Mouse (Mus musculus): ENCODE results near the gene Wdfy2. TPM values are rescaled to one million over a fixed set of nuclear protein-coding genes. Genes with fewer than 3 reads are reported as not detected.

Gene Wdfy2
- total RNA-seq (2021), result 1 to 10 TPM; 8.0 TPM
- long read RNA-seq, experiment 1, full-length matches to known transcripts, result 13 of 17 reads
- long read RNA-seq, experiment 1, partial matches to known transcripts, result 0 of 17 reads
- long read RNA-seq, experiment 1, other reads (novel, unspliced or antisense), result 4 of 17 reads
- long read RNA-seq, experiment 2, full-length matches to known transcripts, result 6 of 10 reads
- long read RNA-seq, experiment 2, partial matches to known transcripts, result 1 of 10 reads
- long read RNA-seq, experiment 2, other reads (novel, unspliced or antisense), result 3 of 10 reads

- intact Hi-C loops (cut with DNase I), result loop anchor here (1.0 to 10.0 kb wide), 4 partner anchors 41 to 283 kb away; partner anchors contain the start of genes Fam124a and Ints6
- peak; percentile 80 for DNase-seq
Observed at GRCm38 (mm10) chr14:62837641-62838252, at the start of gene Wdfy2. Wdfy2 (plus strand) TSS chr14:62837678.

DNA sequence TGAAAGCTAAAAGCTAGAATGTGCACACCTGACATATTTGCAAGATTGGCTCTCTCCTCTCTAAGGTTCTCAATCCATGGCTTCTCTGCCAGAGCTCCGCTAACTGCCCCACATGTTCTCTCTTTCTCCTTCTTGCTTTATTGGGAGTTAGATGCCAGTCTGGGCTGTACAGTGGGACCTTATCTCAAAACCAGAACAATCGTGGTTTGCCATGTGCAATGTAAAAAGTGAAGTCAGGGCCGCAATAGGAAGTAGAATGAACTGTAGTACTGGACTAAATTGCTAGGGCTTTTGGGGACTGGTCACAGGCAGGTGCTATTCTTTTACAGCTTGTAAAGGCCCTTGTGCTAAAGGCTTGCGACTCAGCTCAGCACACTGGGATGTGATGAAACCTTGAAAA is 48.2 kb upstream of the Wdfy2 start:
- intact Hi-C loops (cut with DNase I), result no loop called here
- DNase-seq, result no peak
- no peak overlapping the region for H3K27ac ChIP-seq
- no peak for TF ChIP-seq CTCF (IDR thresholded peaks at IDR 0.05)
- H3K4me3 ChIP-seq, result no peak overlapping the region

More at GRCm38 (mm10) chr14:62837641-62838252, at the start of gene Wdfy2:
- Histone ChIP-seq H3K27ac (peak within 1 kb of the TSS; percentile 96), H3K4me3 (peak within 1 kb of the TSS; percentile 100)
- TF ChIP-seq CTCF (IDR thresholded peaks at IDR 0.05), result peak; percentile 19; the same call in 1 of the 2 replicates

DNA sequence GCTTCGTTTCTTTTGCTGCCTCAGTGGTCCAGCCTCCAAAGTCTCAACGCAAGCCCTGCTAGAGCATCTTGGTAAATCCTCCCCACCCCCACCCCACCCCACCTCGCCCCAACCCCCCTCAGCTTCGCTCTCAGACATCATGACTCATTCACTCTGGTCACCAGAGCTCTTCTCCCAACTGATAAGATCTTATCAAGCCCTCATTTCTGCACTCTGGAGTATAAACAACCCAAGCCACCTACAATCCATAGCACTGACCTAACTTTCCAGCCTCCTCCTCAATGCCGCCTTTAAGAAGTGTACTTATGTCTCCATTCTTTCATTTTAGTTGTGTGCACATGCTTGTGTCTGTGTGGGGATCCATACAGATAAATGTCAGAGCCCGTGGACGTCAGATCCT is 41.8 kb upstream of the Wdfy2 start:
- intact Hi-C loops (cut with DNase I), result no loop called here
- TF ChIP-seq CTCF (IDR thresholded peaks at IDR 0.05), result no peak
- Histone ChIP-seq H3K27ac (no peak overlapping the region), H3K4me3 (no peak overlapping the region)
- DNase-seq, result no peak

GRCm38 (mm10) chr14:62798608-62799101 is 38.8 kb upstream of the Wdfy2 start:
- intact Hi-C loops (cut with DNase I), result no loop called here
- Histone ChIP-seq H3K4me3 (no peak overlapping the region), H3K27ac (no peak overlapping the region)
- no peak for DNase-seq
- TF ChIP-seq CTCF (IDR thresholded peaks at IDR 0.05), result no peak

- Histone ChIP-seq H3K27ac (no peak overlapping the region), H3K4me3 (no peak overlapping the region)
- no peak for DNase-seq
- intact Hi-C loops (cut with DNase I), result no loop called here
- no peak for TF ChIP-seq CTCF (IDR thresholded peaks at IDR 0.05)
Observed at GRCm38 (mm10) chr14:62800791-62801190, 36.7 kb upstream of the Wdfy2 start.

- intact Hi-C loops (cut with DNase I), result no loop called here
- no peak for DNase-seq
- no peak for TF ChIP-seq CTCF (IDR thresholded peaks at IDR 0.05)
- Histone ChIP-seq H3K4me3 (no peak overlapping the region), H3K27ac (no peak overlapping the region)
Observed at GRCm38 (mm10) chr14:62803204-62803603, 34.3 kb upstream of the Wdfy2 start.

DNA sequence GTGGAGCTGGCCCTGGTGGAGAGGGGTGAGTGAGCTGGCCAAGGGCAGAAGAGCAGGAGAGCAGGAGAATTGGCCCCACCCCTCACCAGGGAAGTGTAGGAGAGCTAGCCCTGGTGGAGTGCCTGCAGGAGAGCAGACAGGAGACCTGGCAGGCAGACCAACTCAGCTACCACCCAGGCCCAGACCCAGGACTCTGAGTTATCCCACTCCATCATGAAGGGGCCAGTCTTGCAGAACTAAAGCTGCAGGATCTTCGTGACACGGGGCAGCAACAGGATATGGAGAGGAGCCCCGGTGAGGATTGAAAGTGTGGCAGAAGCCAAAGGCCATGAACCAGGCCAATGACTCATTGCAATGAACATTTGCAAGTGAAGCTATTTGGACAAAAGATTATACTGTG is 30.6 kb upstream of the Wdfy2 start:
- intact Hi-C loops (cut with DNase I), result no loop called here
- peak; percentile 19 for DNase-seq
- H3K4me3 ChIP-seq, result no peak overlapping the region
- TF ChIP-seq CTCF (IDR thresholded peaks at IDR 0.05), result no peak
- H3K27ac ChIP-seq, result no peak overlapping the region

GRCm38 (mm10) chr14:62808661-62809523 is 28.6 kb upstream of the Wdfy2 start:
- DNase-seq, result no peak
- intact Hi-C loops (cut with DNase I), result no loop called here
- Histone ChIP-seq H3K4me3 (no peak overlapping the region), H3K27ac (no peak overlapping the region)
- no peak for TF ChIP-seq CTCF (IDR thresholded peaks at IDR 0.05)

- no peak overlapping the region for H3K27ac ChIP-seq
- intact Hi-C loops (cut with DNase I), result no loop called here
- TF ChIP-seq CTCF (IDR thresholded peaks at IDR 0.05), result no peak
- no peak for DNase-seq
- H3K4me3 ChIP-seq, result no peak overlapping the region
Observed at GRCm38 (mm10) chr14:62812765-62813164, 24.7 kb upstream of the Wdfy2 start.

GRCm38 (mm10) chr14:62814567-62814966 is 22.9 kb upstream of the Wdfy2 start:
- DNase-seq, result no peak
- intact Hi-C loops (cut with DNase I), result no loop called here
- TF ChIP-seq CTCF (IDR thresholded peaks at IDR 0.05), result no peak
- no peak overlapping the region for H3K4me3 ChIP-seq
- no peak overlapping the region for H3K27ac ChIP-seq

GRCm38 (mm10) chr14:62816827-62817226 is 20.7 kb upstream of the Wdfy2 start:
- intact Hi-C loops (cut with DNase I), result no loop called here
- no peak for DNase-seq
- Histone ChIP-seq H3K4me3 (no peak overlapping the region), H3K27ac (no peak overlapping the region)
- no peak for TF ChIP-seq CTCF (IDR thresholded peaks at IDR 0.05)

DNA sequence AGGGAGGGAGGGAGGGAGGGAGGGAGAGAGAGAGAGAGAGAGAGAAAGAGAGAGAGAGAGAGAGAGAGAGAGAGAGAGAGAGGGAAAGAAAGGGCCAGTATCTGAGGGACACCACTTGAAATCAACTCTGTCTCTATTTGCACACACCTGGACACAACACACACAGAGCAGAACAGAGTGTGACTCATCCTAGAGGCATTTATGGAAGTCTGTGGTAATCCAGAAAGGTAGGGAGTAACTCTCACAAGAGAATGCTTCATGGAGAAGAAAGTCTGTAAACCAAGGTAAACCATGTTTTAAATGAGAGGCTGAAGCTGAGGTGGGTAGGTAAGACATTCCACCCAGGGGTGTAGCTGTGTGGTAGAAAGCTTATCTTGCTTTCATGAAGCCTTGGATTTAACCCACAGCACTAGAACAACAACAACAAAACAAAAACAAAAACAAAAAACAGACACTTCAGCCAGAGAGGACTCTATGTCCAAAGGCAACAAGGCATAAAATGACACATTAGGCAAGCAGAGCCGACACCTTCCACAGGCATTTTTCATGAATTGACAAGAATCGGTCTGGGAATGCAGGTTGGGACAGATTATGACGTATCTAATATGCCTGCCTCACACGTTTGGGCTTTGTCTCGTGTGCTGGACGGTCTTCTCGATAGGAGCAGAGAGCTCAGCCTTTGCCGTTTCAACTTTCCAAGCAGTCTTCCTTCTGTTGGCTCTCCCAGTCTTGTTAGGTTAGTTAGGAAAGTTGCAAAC is 11.7 kb upstream of the Wdfy2 start:
- TF ChIP-seq CTCF (IDR thresholded peaks at IDR 0.05), result no peak
- Histone ChIP-seq H3K27ac (no peak overlapping the region), H3K4me3 (no peak overlapping the region)
- no peak for DNase-seq
- intact Hi-C loops (cut with DNase I), result no loop called here
